In genomic region chr7:112275093-112275492, GRCm38 (mm10) we compare ENCODE assay signal across 13 mouse cellular contexts. TPM values are rescaled to one million over a fixed set of nuclear protein-coding genes. Genes with fewer than 3 reads are reported as not detected.
DNase-seq lines count a peak whose midpoint lies in the region; ATAC-seq and TF ChIP-seq lines count a peak whose summit lies in the region.
"Had no signal": no experiment of that assay in that cellular context is flagged by ENCODE, and none has a peak within 500 bp of the region (broad histone marks: within the 10 kb centered on the region; RNA-seq: fewer than 3 reads in every experiment).

No protein-coding gene starts in this region.

- no peak overlapping the region for H3K9ac ChIP-seq in kidney, embryonic 16.5 days (replicated peaks; ENCODE audit: low read length)
- H3K9ac ChIP-seq in kidney, embryonic 14.5 days (ENCODE audit: low read depth, low read length) = no peak overlapping the region
- no peak overlapping the region for H3K9ac ChIP-seq in liver, postnatal 0 days (replicated peaks)

- TF ChIP-seq CTCF in gastrocnemius, adult 2 months (IDR thresholded peaks at IDR 0.05) = no peak
- no peak for TF ChIP-seq CTCF in liver, postnatal 0 days (IDR thresholded peaks at IDR 0.05; ENCODE audit: low read depth)

- H3K4me2 ChIP-seq in kidney, embryonic 16.5 days (replicated peaks; ENCODE audit: low read depth, low read length) = no peak overlapping the region
- H3K4me2 ChIP-seq in kidney, embryonic 14.5 days (replicated peaks; ENCODE audit: low read depth, low read length) = no peak overlapping the region
- H3K4me2 ChIP-seq in liver, postnatal 0 days (ENCODE audit: low read depth, low read length) = no peak overlapping the region

- no peak for DNase-seq in gastrocnemius, adult 2 months
- no peak for DNase-seq in gastrocnemius, postnatal 36 days
- DNase-seq in thymus, postnatal 0 days (ENCODE audit: low spot score) = peak; percentile 37
- no peak for DNase-seq in thymus, postnatal 25 days
- DNase-seq in adipocyte (ENCODE audit: low spot score) = no peak
- DNase-seq in liver, postnatal 0 days = no peak
- DNase-seq: cerebellum, adult 9-10 months; kidney, postnatal 14 days; left cerebral cortex, postnatal 4 days; right cerebral cortex, adult 18-20 months had no signal

- TF ChIP-seq EP300 in liver, postnatal 0 days (IDR thresholded peaks at IDR 0.05; ENCODE audit: low read depth) = no peak

- H3K27me3 ChIP-seq in kidney, embryonic 16.5 days (ENCODE audit: insufficient read depth, low read length) = no peaks in the 10 kb centered on the region
- H3K27me3 ChIP-seq in kidney, embryonic 14.5 days (ENCODE audit: control insufficient read depth, insufficient read depth, low read length) = no peaks in the 10 kb centered on the region
- no peaks in the 10 kb centered on the region for H3K27me3 ChIP-seq in liver, postnatal 0 days (ENCODE audit: insufficient read depth, low read length)

- H3K4me3 ChIP-seq in gastrocnemius, adult 2 months = no peak overlapping the region
- no peak overlapping the region for H3K4me3 ChIP-seq in kidney, embryonic 16.5 days (ENCODE audit: low read length)
- no peak overlapping the region for H3K4me3 ChIP-seq in kidney, embryonic 14.5 days (ENCODE audit: low read length)
- H3K4me3 ChIP-seq in liver, postnatal 0 days (ENCODE audit: low read depth, low read length) = no peak overlapping the region

- no peaks in the 10 kb centered on the region for H3K36me3 ChIP-seq in kidney, embryonic 16.5 days (ENCODE audit: insufficient read depth, low read length)
- H3K36me3 ChIP-seq in kidney, embryonic 14.5 days (ENCODE audit: control insufficient read depth, insufficient read depth, low read length) = no peaks in the 10 kb centered on the region
- H3K36me3 ChIP-seq in liver, postnatal 0 days (replicated peaks; ENCODE audit: insufficient read depth, low read length) = no peaks in the 10 kb centered on the region

- H3K27ac ChIP-seq in gastrocnemius, adult 2 months = peak overlapping the region; percentile 65
- peak overlapping the region; percentile 35 for H3K27ac ChIP-seq in kidney, embryonic 16.5 days (ENCODE audit: low read length)
- H3K27ac ChIP-seq in kidney, embryonic 14.5 days (ENCODE audit: low read depth, low read length) = no peak overlapping the region
- no peak overlapping the region for H3K27ac ChIP-seq in liver, postnatal 0 days (ENCODE audit: low read depth)

- ATAC-seq in kidney, embryonic 16.5 days (ENCODE audit: low FRiP score, low TSS enrichment) = no peak
- ATAC-seq in kidney, embryonic 14.5 days (ENCODE audit: low FRiP score, low TSS enrichment) = no peak
- ATAC-seq in liver, postnatal 0 days = no peak
- ATAC-seq: hindbrain, embryonic 16.5 days had no signal

- no peaks in the 10 kb centered on the region for H3K9me3 ChIP-seq in kidney, embryonic 16.5 days (ENCODE audit: low read length)
- no peaks in the 10 kb centered on the region for H3K9me3 ChIP-seq in kidney, embryonic 14.5 days (ENCODE audit: control insufficient read depth, low read length)
- no peaks in the 10 kb centered on the region for H3K9me3 ChIP-seq in liver, postnatal 0 days (ENCODE audit: low read length)

- WGBS in kidney, embryonic 16.5 days = 62% methylated on average over 3 of the region's 3 CpGs
- 71% methylated on average over 3 of the region's 3 CpGs for WGBS in kidney, embryonic 14.5 days
- 58% methylated on average over 3 of the region's 3 CpGs for WGBS in liver, postnatal 0 days (ENCODE audit: insufficient replicate concordance)

- peaks cover 58% of the 10 kb centered on the region for H3K4me1 ChIP-seq in kidney, embryonic 16.5 days (ENCODE audit: insufficient read depth, low read length)
- peaks cover 30% of the 10 kb centered on the region for H3K4me1 ChIP-seq in kidney, embryonic 14.5 days (ENCODE audit: control insufficient read depth, insufficient read depth, low read length)
- H3K4me1 ChIP-seq in liver, postnatal 0 days (ENCODE audit: insufficient read depth) = peaks cover 32% of the 10 kb centered on the region

- intact Hi-C loops in gastrocnemius, adult 2 months (cut with DNase I) = no loop called here
- intact Hi-C loops in gastrocnemius, postnatal 36 days (cut with DNase I) = no loop called here

RNA-seq across cellular contexts. Expression of gene Mical2, which starts 49.4 kb away (rescaled TPM):
- 100 to 1,000 TPM; 124 to 136 TPM for total RNA-seq in gastrocnemius, adult 2 months (2021)
- 100 to 1,000 TPM; 194 to 214 TPM for total RNA-seq in gastrocnemius, postnatal 36 days (2021)
- 7.9 and 8.3 TPM in 2 replicates for polyA plus RNA-seq in kidney, embryonic 16.5 days (2015; fragmentation: Nextera tagmentation; extraction: Ambion mirVana)
- 5.0 and 7.7 TPM in 2 replicates for polyA plus RNA-seq in kidney, embryonic 14.5 days (2014; fragmentation: Nextera tagmentation; extraction: Ambion mirVana)
- polyA plus RNA-seq in thymus, postnatal 0 days (2015; fragmentation: Nextera tagmentation; extraction: Ambion mirVana) = 0.51 and 0.85 TPM in 2 replicates
- 2.1 and 2.7 TPM in 2 replicates for polyA plus RNA-seq in liver, postnatal 0 days (2015; fragmentation: Nextera tagmentation; extraction: Ambion mirVana)

Comparison
In these comparisons a context has a peak if more than half of its experiments do, and no peak if none do; other contexts are left out.
1. H3K27ac ChIP-seq: peak in gastrocnemius, adult 2 months (single experiment) and kidney, embryonic 16.5 days (single experiment); none in kidney, embryonic 14.5 days (single experiment) and liver, postnatal 0 days (single experiment).